Mouse (Mus musculus): ENCODE results near the gene Frzb. TPM values are rescaled to one million over a fixed set of nuclear protein-coding genes. Genes with fewer than 3 reads are reported as not detected.

The Frzb gene
- polyA plus RNA-seq (2012; rRNA removed; ENCODE audit: low replicate concordance) = 0.80 and 3.4 TPM in 2 replicates

DNA sequence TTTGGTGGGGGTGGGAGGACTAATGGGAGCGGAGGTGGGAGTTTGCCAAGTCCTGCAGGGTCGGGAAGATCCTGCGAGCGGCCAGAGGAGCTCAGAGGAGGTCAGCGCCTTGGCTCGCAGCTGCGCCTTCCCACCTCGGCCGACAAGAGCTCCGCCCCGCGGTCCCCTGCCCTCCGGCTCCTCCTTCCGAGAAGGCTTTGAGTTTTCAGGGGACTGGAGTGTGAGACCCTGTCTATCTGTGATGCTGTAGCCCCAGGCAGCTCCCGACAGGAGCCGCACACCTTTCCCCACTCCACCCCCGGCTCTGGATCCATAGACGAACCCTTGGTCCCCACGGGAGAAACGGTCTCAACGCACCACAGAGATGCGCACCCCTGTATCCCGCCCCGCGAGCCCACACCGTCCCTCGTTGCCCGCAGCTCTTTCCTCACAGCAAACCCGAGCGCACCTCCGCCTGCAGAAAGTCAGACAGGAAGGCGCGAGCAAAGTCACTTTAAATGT is at the start of gene Frzb:
Gene Frzb (minus strand): TSS at position 335 of the 501 bp plus-strand sequence.

Other genes with a start within 250 kb of the Frzb start
- gene Prdx6b, start 155.2 kb downstream of the Frzb start, polyA plus RNA-seq (2012; rRNA removed; ENCODE audit: low replicate concordance) = not detected in 2 replicates
- 13.6 and 21.3 TPM in 2 replicates for gene Dnajc10, start 132.2 kb downstream of the Frzb start, polyA plus RNA-seq (2012; rRNA removed; ENCODE audit: low replicate concordance)
- 18.4 and 39.7 TPM in 2 replicates for gene Nckap1, start 133.8 kb upstream of the Frzb start, polyA plus RNA-seq (2012; rRNA removed; ENCODE audit: low replicate concordance)
- 3.3 and 6.9 TPM in 2 replicates for gene Dusp19, start 169.4 kb upstream of the Frzb start, polyA plus RNA-seq (2012; rRNA removed; ENCODE audit: low replicate concordance)
- 13.1 and 28.4 TPM in 2 replicates for gene Nup35, start 169.6 kb upstream of the Frzb start, polyA plus RNA-seq (2012; rRNA removed; ENCODE audit: low replicate concordance)

All from mammary gland, adult 2 months (tissue).